Mouse (Mus musculus): ENCODE results near the gene Lce1a2. TPM values are rescaled to one million over a fixed set of nuclear protein-coding genes. Genes with fewer than 3 reads are reported as not detected.

Gene Lce1a2
- total and polyA plus RNA-seq, 3 experiments: not detected

DNA sequence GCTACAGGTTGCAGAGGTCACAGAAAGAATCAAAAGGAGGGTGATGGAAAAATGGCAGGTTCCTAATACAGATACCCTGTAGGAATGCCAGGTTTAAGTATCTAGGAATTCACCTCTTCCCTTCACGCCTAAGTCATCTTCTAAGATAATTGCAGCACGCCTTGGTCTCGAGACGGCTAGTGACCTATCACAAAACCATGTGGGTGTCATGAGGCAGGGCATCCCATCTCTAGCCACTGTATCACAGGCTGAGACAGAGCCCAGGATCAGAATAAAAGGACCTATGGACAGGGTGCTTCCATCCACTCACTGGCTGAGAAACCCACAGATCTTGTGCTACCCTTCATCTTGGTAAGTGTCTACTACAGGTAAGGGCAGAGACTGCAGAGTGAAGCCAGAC is 8.8 kb upstream of the Lce1a2 start, which contains the start of gene Lce1c:
TSS of gene Lce1c (plus strand) at position 301 of the 400 bp plus-strand sequence.
- Histone ChIP-seq H3K4me3 (ENCODE audit: low read depth, low read length) (no peak within 1 kb of the TSS), H3K9me3 (replicated peaks) (0 out of 2 replicates have a peak, but pooled peaks cover 3% of the 10 kb centered on the region), H3K36me3 (replicated peaks) (no peaks in the 10 kb centered on the region), H3K27me3 (ENCODE audit: insufficient read depth, low read length) (no peaks in the 10 kb centered on the region), H3K4me1 (ENCODE audit: insufficient read depth, low read depth, low read length) (no peaks in the 10 kb centered on the region)
- TF ChIP-seq TAL1 (conservative IDR thresholded peaks at IDR 0.05; ENCODE audit: low read depth, low read length) (no peak), POLR2AphosphoS5 (IDR thresholded peaks at IDR 0.05; ENCODE audit: insufficient replicate concordance, low read depth, low read length) (no peak), CTCF (IDR thresholded peaks at IDR 0.05; ENCODE audit: low read depth, low read length) (no peak), GATA2 (IDR thresholded peaks at IDR 0.05; ENCODE audit: borderline replicate concordance, low read depth, low read length) (no peak), GATA1 (IDR thresholded peaks at IDR 0.05; ENCODE audit: borderline replicate concordance, low read length) (no peak)
- DNase-seq (ENCODE audit: low spot score): no peak
- ATAC-seq (ENCODE audit: extremely low read depth, insufficient number of reproducible peaks, low FRiP score, poor library complexity, severe bottlenecking): no peak

DNA sequence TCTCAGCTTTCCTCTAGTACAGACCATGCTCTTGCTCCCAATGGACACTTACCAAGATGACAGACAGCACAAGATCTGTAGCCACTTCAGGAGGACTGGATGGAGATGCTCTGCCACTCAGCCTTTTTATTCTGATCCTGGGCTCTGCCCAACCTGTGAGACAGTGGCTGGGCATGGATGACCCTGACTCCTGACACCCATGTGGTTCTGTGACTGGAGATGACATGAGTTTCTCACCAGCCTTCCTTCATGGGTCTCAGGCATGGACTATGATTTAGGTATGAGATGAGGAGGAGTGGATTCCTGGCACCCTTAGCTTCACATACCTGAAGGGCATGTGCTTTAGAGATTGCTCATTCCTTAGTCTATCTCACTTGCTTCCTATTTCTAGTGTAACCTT is 13.3 kb downstream of the Lce1a2 start, which contains the start of gene Lce1b:
TSS of gene Lce1b (minus strand) at position 101 of the 400 bp plus-strand sequence.
- DNase-seq (ENCODE audit: low spot score): no peak
- no peak for ATAC-seq (ENCODE audit: extremely low read depth, insufficient number of reproducible peaks, low FRiP score, poor library complexity, severe bottlenecking)

DNA sequence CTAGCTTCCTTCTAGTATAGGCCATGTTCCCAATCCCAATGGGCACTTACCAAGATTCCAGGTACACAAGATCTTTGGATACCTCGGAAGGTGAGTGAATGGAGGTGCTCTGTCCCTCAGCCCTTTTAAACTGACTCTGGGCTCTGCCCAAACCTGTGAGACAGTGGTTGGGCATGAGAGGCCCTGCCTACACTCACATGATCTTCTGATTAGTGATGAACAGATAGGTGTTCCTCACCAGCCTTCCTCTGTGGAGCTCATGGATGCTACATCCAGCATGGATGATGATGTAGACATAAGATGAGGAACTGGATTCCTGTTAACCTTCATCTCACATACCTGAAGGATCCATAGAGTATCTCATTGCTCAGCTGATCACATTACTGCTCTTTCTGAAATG is 21.9 kb downstream of the Lce1a2 start, which contains the start of gene Lce1a1:
TSS of gene Lce1a1 (minus strand) at position 101 of the 400 bp plus-strand sequence.
- Histone ChIP-seq H3K4me3 (ENCODE audit: low read depth, low read length) (no peak within 1 kb of the TSS), H3K27me3 (ENCODE audit: insufficient read depth, low read length) (no peaks in the 10 kb centered on the region), H3K9me3 (replicated peaks) (no peaks in the 10 kb centered on the region), H3K36me3 (replicated peaks) (no peaks in the 10 kb centered on the region), H3K4me1 (ENCODE audit: insufficient read depth, low read depth, low read length) (no peaks in the 10 kb centered on the region)
- ATAC-seq (ENCODE audit: extremely low read depth, insufficient number of reproducible peaks, low FRiP score, poor library complexity, severe bottlenecking): no peak
- no peak for DNase-seq (ENCODE audit: low spot score)
- TF ChIP-seq CTCF (IDR thresholded peaks at IDR 0.05; ENCODE audit: low read depth, low read length): no peak
- TF ChIP-seq TAL1 (conservative IDR thresholded peaks at IDR 0.05; ENCODE audit: low read depth, low read length): no peak
- TF ChIP-seq GATA1 (IDR thresholded peaks at IDR 0.05; ENCODE audit: borderline replicate concordance, low read length): no peak
- no peak for TF ChIP-seq GATA2 (IDR thresholded peaks at IDR 0.05; ENCODE audit: borderline replicate concordance, low read depth, low read length)
- TF ChIP-seq POLR2AphosphoS5 (IDR thresholded peaks at IDR 0.05; ENCODE audit: insufficient replicate concordance, low read depth, low read length): no peak

More for the DNA sequence above, 13.3 kb downstream of the Lce1a2 start, which contains the start of gene Lce1b:
- Histone ChIP-seq H3K4me1 (ENCODE audit: insufficient read depth, low read depth, low read length) (no peaks in the 10 kb centered on the region), H3K4me3 (ENCODE audit: low read depth, low read length) (no peak within 1 kb of the TSS), H3K9me3 (replicated peaks) (peaks cover 7% of the 10 kb centered on the region; the same call in 1 of the 2 replicates), H3K36me3 (replicated peaks) (no peaks in the 10 kb centered on the region), H3K27me3 (ENCODE audit: insufficient read depth, low read length) (no peaks in the 10 kb centered on the region)
- no peak for TF ChIP-seq CTCF (IDR thresholded peaks at IDR 0.05; ENCODE audit: low read depth, low read length)
- TF ChIP-seq GATA2 (IDR thresholded peaks at IDR 0.05; ENCODE audit: borderline replicate concordance, low read depth, low read length): no peak
- TF ChIP-seq GATA1 (IDR thresholded peaks at IDR 0.05; ENCODE audit: borderline replicate concordance, low read length): no peak
- TF ChIP-seq POLR2AphosphoS5 (IDR thresholded peaks at IDR 0.05; ENCODE audit: insufficient replicate concordance, low read depth, low read length): no peak
- TF ChIP-seq TAL1 (conservative IDR thresholded peaks at IDR 0.05; ENCODE audit: low read depth, low read length): no peak

GRCm38 (mm10) chr3:92639854-92640253 is 30.3 kb downstream of the Lce1a2 start:
- ATAC-seq (ENCODE audit: extremely low read depth, insufficient number of reproducible peaks, low FRiP score, poor library complexity, severe bottlenecking): no peak
- no peaks in the 10 kb centered on the region for H3K36me3 ChIP-seq (replicated peaks)
- no peak for DNase-seq (ENCODE audit: low spot score)
- H3K4me3 ChIP-seq (ENCODE audit: low read depth, low read length): no peak overlapping the region; the same call in 1 of the 2 replicates
- TF ChIP-seq GATA2 (IDR thresholded peaks at IDR 0.05; ENCODE audit: borderline replicate concordance, low read depth, low read length) (no peak), GATA1 (IDR thresholded peaks at IDR 0.05; ENCODE audit: borderline replicate concordance, low read length) (no peak), TAL1 (conservative IDR thresholded peaks at IDR 0.05; ENCODE audit: low read depth, low read length) (no peak), CTCF (IDR thresholded peaks at IDR 0.05; ENCODE audit: low read depth, low read length) (no peak), POLR2AphosphoS5 (IDR thresholded peaks at IDR 0.05; ENCODE audit: insufficient replicate concordance, low read depth, low read length) (no peak)
- no peaks in the 10 kb centered on the region for H3K27me3 ChIP-seq (ENCODE audit: insufficient read depth, low read length)
- no peaks in the 10 kb centered on the region for H3K4me1 ChIP-seq (ENCODE audit: insufficient read depth, low read depth, low read length)
- peaks cover 6% of the 10 kb centered on the region for H3K9me3 ChIP-seq (replicated peaks)

DNA sequence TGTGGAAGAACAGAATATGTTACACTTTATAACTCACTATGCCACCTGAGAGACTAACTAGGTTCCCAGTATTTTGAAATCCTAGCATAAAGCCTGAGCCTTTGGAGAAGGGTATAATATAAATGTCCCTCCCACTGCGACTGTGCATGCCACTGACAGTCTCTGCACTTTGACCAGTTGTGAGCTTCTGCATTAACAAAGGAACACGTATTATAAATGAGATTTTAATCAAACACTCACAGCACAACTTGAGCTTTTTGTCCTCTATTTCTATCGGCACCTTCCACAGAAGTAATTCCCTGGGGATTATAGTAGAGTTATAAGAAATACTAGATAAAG is 31.5 kb downstream of the Lce1a2 start:
- H3K36me3 ChIP-seq (replicated peaks): no peaks in the 10 kb centered on the region
- ATAC-seq (ENCODE audit: extremely low read depth, insufficient number of reproducible peaks, low FRiP score, poor library complexity, severe bottlenecking): no peak
- H3K27me3 ChIP-seq (ENCODE audit: insufficient read depth, low read length): no peaks in the 10 kb centered on the region
- TF ChIP-seq POLR2AphosphoS5 (IDR thresholded peaks at IDR 0.05; ENCODE audit: insufficient replicate concordance, low read depth, low read length) (no peak), TAL1 (conservative IDR thresholded peaks at IDR 0.05; ENCODE audit: low read depth, low read length) (no peak), GATA1 (IDR thresholded peaks at IDR 0.05; ENCODE audit: borderline replicate concordance, low read length) (no peak), GATA2 (IDR thresholded peaks at IDR 0.05; ENCODE audit: borderline replicate concordance, low read depth, low read length) (no peak), CTCF (IDR thresholded peaks at IDR 0.05; ENCODE audit: low read depth, low read length) (no peak)
- H3K4me3 ChIP-seq (ENCODE audit: low read depth, low read length): no peak overlapping the region
- peaks cover 6% of the 10 kb centered on the region for H3K9me3 ChIP-seq (replicated peaks)
- no peaks in the 10 kb centered on the region for H3K4me1 ChIP-seq (ENCODE audit: insufficient read depth, low read depth, low read length)
- no peak for DNase-seq (ENCODE audit: low spot score)

GRCm38 (mm10) chr3:92637745-92638652 is 32.1 kb downstream of the Lce1a2 start:
- H3K27me3 ChIP-seq (ENCODE audit: insufficient read depth, low read length): no peaks in the 10 kb centered on the region
- H3K4me3 ChIP-seq (ENCODE audit: low read depth, low read length): no peak overlapping the region
- TF ChIP-seq GATA2 (IDR thresholded peaks at IDR 0.05; ENCODE audit: borderline replicate concordance, low read depth, low read length): no peak
- TF ChIP-seq POLR2AphosphoS5 (IDR thresholded peaks at IDR 0.05; ENCODE audit: insufficient replicate concordance, low read depth, low read length): no peak
- TF ChIP-seq CTCF (IDR thresholded peaks at IDR 0.05; ENCODE audit: low read depth, low read length): no peak
- TF ChIP-seq GATA1 (IDR thresholded peaks at IDR 0.05; ENCODE audit: borderline replicate concordance, low read length): no peak
- TF ChIP-seq TAL1 (conservative IDR thresholded peaks at IDR 0.05; ENCODE audit: low read depth, low read length): no peak
- peaks cover 6% of the 10 kb centered on the region for H3K9me3 ChIP-seq (replicated peaks)
- ATAC-seq (ENCODE audit: extremely low read depth, insufficient number of reproducible peaks, low FRiP score, poor library complexity, severe bottlenecking) (no peak), DNase-seq (ENCODE audit: low spot score) (no peak)
- H3K4me1 ChIP-seq (ENCODE audit: insufficient read depth, low read depth, low read length): no peaks in the 10 kb centered on the region
- H3K36me3 ChIP-seq (replicated peaks): no peaks in the 10 kb centered on the region
